Mouse (Mus musculus): ENCODE results near the gene Nt5m. TPM values are rescaled to one million over a fixed set of nuclear protein-coding genes. Genes with fewer than 3 reads are reported as not detected.
A peak's percentile ranks its signal among the peaks of the same experiment; 100 is the strongest.

Nt5m gene
- total RNA-seq, 2 experiments from 2014 or later, result 11.3 to 13.1 TPM

DNA sequence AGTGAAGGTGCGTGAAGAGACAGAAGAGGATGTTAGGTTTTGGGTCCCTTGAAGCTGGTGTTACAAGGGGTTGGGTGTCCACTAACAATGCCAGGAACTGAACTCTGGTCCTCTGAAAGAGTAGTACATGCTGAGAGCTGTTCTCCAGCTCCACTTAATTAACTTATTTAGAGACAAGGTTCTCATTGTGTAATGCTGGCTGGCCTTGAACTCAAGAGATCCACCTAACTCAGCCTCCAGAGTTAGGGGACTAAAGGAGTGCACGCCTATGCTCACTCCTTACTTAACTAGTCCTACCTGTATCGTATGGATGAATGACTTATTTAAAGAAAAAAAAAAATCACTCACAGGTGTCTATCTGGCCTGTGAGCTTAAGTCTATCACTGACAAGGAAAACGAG lies 821 bp upstream of the Nt5m start:
- ATAC-seq (ENCODE audit: poor library complexity, severe bottlenecking), result no peak

GRCm38 (mm10) chr11:59839459-59840126 lies 346 bp downstream of the Nt5m start, which contains the start of gene Cops3:
Gene Cops3 (minus strand): TSS chr11:59839838.
- peak; percentile 90 for ATAC-seq (ENCODE audit: poor library complexity, severe bottlenecking)

DNA sequence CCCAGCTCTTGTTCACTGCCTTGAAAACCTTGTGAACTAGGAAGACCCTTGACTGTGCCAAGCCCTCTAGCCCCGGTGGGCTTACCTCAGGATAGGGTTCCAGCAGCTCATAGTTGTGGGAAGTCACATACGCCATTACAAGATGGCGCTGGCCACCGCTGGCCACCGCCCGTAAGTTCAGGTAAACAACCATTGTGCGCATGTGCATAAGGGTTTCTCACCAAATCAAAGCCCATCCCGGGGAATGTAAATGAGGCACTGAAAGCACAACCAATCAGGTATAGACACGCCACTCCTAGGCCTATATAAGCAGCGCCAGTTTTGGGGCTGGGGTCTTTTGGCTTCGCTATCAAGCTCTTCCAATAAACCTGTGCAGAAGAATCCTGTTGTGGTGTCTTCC lies 7.1 kb downstream of the Nt5m start:
- ATAC-seq (ENCODE audit: poor library complexity, severe bottlenecking), result no peak

- ATAC-seq (ENCODE audit: poor library complexity, severe bottlenecking), result peak; percentile 65; the same call in 1 of the 2 replicates
These were observed 7.9 kb downstream of the Nt5m start for GRCm38 (mm10) chr11:59847131-59847530.

GRCm38 (mm10) chr11:59847891-59848884 lies 8.9 kb downstream of the Nt5m start:
- peak; percentile 85 for ATAC-seq (ENCODE audit: poor library complexity, severe bottlenecking)

GRCm38 (mm10) chr11:59852865-59853264 lies 13.6 kb downstream of the Nt5m start:
- no peak for ATAC-seq (ENCODE audit: poor library complexity, severe bottlenecking)

DNA sequence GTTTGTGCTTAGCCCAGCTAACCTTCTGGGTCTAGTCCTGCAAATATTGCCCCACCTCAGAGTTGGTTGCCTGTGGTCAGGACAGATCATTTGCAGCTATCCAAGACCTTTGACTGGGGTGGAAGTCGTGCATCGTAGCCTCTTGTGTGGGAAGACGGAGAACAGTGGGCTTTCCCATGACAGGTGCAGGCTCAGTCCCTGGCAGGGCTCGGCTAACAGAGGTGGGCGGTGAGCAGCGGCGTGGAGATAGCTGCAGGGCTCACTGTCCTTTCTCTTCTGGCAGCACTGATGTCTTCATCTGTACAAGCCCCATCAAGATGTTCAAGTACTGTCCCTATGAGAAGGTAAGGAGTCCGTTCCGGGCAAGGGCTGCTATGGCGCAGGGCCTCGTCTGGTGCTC lies 21.2 kb downstream of the Nt5m start:
- no peak for ATAC-seq (ENCODE audit: poor library complexity, severe bottlenecking)

DNA sequence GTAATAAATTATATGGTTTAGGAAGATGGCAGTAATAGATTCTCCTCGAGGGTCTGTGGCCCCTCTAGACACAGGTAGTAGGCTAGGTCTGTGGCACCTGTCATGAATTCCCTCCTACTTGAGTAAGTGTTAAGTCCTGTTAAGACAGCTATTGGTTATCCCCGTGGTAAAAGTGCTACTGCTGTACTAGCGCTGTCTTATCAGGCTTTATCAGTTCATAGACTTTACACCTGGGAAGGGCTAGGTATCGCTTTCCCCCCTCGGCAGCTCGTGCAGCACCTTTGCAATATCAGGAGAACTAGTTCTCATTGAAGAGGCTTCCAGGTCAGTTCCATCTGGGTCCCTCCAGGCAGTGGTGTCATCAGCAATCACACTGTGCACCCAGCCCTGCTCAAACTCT lies 25.1 kb downstream of the Nt5m start:
- ATAC-seq (ENCODE audit: poor library complexity, severe bottlenecking), result no peak

DNA sequence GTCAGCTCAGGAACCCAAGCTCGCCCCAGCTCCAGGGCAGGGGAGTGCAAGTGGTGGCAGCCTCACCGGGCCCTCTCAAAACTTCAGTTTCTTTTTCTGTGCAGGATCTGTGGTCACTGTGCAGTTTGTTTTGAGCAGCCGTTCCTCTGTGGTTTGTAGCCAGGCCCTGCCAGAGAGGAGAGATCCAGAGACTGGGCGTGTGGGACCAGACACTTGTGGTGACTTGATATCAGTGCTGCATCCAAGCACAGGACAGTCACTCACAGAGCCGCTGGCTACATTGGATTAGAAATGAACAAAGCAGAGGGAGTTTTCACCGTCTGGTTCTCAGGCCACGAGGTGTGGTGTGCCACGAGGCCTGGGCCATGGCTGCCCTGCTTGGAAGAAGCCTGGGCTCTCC lies 32.9 kb downstream of the Nt5m start:
- ATAC-seq (ENCODE audit: poor library complexity, severe bottlenecking), result no peak

DNA sequence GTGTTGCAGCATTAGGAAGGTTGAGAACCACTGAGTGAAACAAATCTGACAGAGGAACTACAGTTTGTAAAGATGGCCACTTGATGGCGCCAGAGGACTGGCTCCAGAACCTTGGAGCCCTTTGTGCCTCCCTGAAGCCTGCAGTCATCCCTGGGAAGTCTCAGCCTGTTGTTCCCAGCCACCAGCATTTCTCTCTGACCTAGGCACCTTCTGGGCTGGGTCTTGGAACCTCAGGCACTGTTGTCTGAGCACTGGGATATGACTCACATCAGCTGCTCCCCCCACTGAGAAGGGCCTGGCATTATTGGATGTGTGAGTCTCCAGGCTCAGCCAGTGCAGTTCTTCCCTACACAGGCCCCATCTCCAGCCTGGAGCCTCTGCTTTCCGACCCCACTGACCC lies 40.8 kb downstream of the Nt5m start:
- peak; percentile 80 for ATAC-seq (ENCODE audit: poor library complexity, severe bottlenecking)

- no peak for ATAC-seq (ENCODE audit: poor library complexity, severe bottlenecking)
These were observed 46.2 kb downstream of the Nt5m start for GRCm38 (mm10) chr11:59885217-59885986.

GRCm38 (mm10) chr11:59886952-59887351 lies 47.7 kb downstream of the Nt5m start:
- ATAC-seq (ENCODE audit: poor library complexity, severe bottlenecking), result no peak

DNA sequence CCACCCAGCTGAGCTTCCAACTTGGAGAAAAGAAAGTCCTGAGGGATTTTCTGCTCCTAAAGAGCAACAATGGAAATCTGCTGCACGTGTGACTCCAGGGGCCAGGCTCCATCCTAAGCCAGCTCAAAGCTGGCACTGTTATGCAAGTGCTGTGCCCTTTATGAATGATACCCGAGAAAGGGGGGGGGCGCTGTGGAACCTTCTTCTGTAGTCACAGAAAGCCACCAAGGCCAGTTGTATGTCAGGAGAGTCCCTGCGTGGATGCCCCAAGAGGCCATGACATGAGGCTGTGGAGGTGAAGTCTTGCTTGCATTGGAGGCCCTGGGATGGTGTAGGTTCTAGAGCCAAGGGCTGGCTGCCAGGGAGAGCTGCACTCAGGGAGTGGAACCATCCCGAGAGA lies 48.9 kb downstream of the Nt5m start:
- ATAC-seq (ENCODE audit: poor library complexity, severe bottlenecking), result no peak

GRCm38 (mm10) chr11:59891854-59892253 lies 52.6 kb downstream of the Nt5m start:
- ATAC-seq (ENCODE audit: poor library complexity, severe bottlenecking), result no peak

GRCm38 (mm10) chr11:59893153-59893788 lies 54.0 kb downstream of the Nt5m start:
- no peak for ATAC-seq (ENCODE audit: poor library complexity, severe bottlenecking)

DNA sequence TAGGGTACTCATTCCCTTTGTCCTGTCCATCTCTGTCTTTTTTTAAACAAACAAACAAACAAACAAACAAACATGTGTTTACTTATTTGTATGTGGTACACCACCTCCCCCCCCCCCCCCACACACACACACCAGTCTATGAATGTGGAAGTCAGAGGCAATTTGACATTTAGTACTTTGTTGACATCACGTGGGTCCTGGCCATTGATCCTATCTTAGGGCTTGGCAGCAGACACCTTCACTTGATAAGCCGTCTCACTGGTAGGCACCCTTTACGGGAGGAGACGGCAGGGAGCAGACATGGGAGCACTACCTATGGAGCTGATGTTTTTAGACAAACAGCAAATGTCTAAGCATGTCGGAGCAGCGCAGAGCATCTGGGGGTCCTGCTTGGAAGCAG lies 55.7 kb downstream of the Nt5m start:
- ATAC-seq (ENCODE audit: poor library complexity, severe bottlenecking), result no peak

DNA sequence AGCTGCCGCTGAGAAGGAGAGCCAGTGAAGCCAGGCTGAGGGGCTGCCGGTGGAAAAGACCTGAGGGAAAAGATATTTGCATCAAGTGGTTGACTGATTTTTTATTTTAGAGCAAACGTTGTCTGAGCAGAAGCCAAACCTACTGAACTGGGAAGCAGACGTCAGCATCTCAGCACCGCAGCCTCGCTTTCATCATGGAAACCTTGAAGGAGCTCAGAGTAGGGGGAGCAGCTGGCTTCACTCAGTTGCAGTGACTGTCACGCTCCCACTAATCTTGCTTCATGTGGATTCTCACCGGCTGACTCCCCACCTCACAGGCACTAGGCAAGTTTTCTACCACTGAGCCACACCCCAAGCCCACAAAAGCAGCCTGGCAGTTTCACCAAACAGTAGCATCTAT lies 56.1 kb downstream of the Nt5m start:
- no peak for ATAC-seq (ENCODE audit: poor library complexity, severe bottlenecking)

- no peak for ATAC-seq (ENCODE audit: poor library complexity, severe bottlenecking)
These were observed 58.8 kb downstream of the Nt5m start for GRCm38 (mm10) chr11:59897981-59898599.

- no peak for ATAC-seq (ENCODE audit: poor library complexity, severe bottlenecking)
These were observed 60.8 kb downstream of the Nt5m start for GRCm38 (mm10) chr11:59899711-59900685.
